Mouse (Mus musculus): ENCODE results near the gene Fsd1l. TPM values are rescaled to one million over a fixed set of nuclear protein-coding genes. Genes with fewer than 3 reads are reported as not detected.

Gene Fsd1l
- polyA plus RNA-seq, 1 experiment from 2014 or later = 3.7 TPM

GRCm38 (mm10) chr4:53749831-53750230, 118.6 kb downstream of the Fsd1l start:
- no peak for ATAC-seq (replicated peaks; ENCODE audit: low FRiP score)
- H3K36me3 ChIP-seq (ENCODE audit: control insufficient read depth, insufficient read depth, low read length) = peaks cover 4% of the 10 kb centered on the region; the same call in 1 of the 2 replicates
- no peaks in the 10 kb centered on the region for H3K9me3 ChIP-seq (ENCODE audit: control insufficient read depth, low read length)
- no peak for DNase-seq (ENCODE audit: low spot score)
- H3K27ac ChIP-seq (ENCODE audit: low read depth, low read length) = no peak overlapping the region
- H3K4me2 ChIP-seq = no peak overlapping the region
- no peak overlapping the region for H3K9ac ChIP-seq (ENCODE audit: low read depth, low read length)
- H3K4me3 ChIP-seq (ENCODE audit: low read depth, low read length) = no peak overlapping the region
- no peaks in the 10 kb centered on the region for H3K4me1 ChIP-seq (replicated peaks; ENCODE audit: control insufficient read depth, insufficient read depth, low read length)
- no peaks in the 10 kb centered on the region for H3K27me3 ChIP-seq (replicated peaks; ENCODE audit: control insufficient read depth, insufficient read depth, low read length)

GRCm38 (mm10) chr4:53750391-53751120, 119.3 kb downstream of the Fsd1l start:
- H3K36me3 ChIP-seq (ENCODE audit: control insufficient read depth, insufficient read depth, low read length) = peaks cover 4% of the 10 kb centered on the region; the same call in 1 of the 2 replicates
- no peak overlapping the region for H3K27ac ChIP-seq (ENCODE audit: low read depth, low read length)
- H3K4me1 ChIP-seq (replicated peaks; ENCODE audit: control insufficient read depth, insufficient read depth, low read length) = no peaks in the 10 kb centered on the region
- 83% methylated on average over 16 of the region's 16 CpGs for WGBS
- no peak for ATAC-seq (replicated peaks; ENCODE audit: low FRiP score)
- H3K4me2 ChIP-seq = no peak overlapping the region
- no peak for DNase-seq (ENCODE audit: low spot score)
- H3K27me3 ChIP-seq (replicated peaks; ENCODE audit: control insufficient read depth, insufficient read depth, low read length) = no peaks in the 10 kb centered on the region
- no peak overlapping the region for H3K9ac ChIP-seq (ENCODE audit: low read depth, low read length)
- no peaks in the 10 kb centered on the region for H3K9me3 ChIP-seq (ENCODE audit: control insufficient read depth, low read length)
- H3K4me3 ChIP-seq (ENCODE audit: low read depth, low read length) = no peak overlapping the region

Other genes with a start within 250 kb of the Fsd1l start
- gene Slc44a1, start 191.1 kb upstream of the Fsd1l start, polyA plus RNA-seq (2014; fragmentation: Nextera tagmentation; extraction: Ambion mirVana) = 19.2 and 20.8 TPM in 2 replicates
- gene Fktn, start 82.5 kb downstream of the Fsd1l start, polyA plus RNA-seq (2014; fragmentation: Nextera tagmentation; extraction: Ambion mirVana) = 11.4 and 12.5 TPM in 2 replicates
- 0.08 TPM in 1 of 2 replicates, not detected in the other for gene Tal2, start 148.2 kb downstream of the Fsd1l start, polyA plus RNA-seq (2014; fragmentation: Nextera tagmentation; extraction: Ambion mirVana)
- gene Tmem38b, start 194.6 kb downstream of the Fsd1l start, polyA plus RNA-seq (2014; fragmentation: Nextera tagmentation; extraction: Ambion mirVana) = 4.5 and 5.1 TPM in 2 replicates